Mouse (Mus musculus) ovary, adult 18-20 months (tissue): ENCODE results near the gene Tns3.
"Not testable (repeated sequence)": the region's sequence is repeated elsewhere in the genome, so short reads cannot be mapped to it uniquely, and the experiment has no call there.

Experiments used
- DNase-seq: peaks from one replicate; pipeline ENCODE4 v3.0.0; 2022; ENCODE audit warnings: low spot score, mixed read lengths

Gene Tns3

DNA sequence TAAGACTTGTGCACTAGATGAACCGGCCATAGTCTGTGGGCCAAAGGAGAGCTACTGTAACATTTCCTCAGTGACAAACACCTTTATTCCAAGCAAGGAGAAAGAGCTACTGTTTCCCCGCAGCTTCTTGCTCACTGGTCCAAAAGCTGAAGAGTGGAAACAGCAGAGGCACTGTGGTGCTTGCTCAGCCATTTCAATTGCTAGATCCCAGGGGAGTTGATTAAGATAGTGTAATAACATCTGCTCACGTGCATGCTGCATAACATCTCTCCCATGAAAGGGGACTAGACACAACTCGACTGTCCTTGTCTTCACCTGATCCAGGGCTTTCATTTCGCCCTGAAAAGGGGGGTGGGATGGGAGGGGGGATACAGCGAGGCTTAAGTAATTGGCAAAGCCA, 41.7 kb downstream of the Tns3 start:
- no peak for DNase-seq

DNA sequence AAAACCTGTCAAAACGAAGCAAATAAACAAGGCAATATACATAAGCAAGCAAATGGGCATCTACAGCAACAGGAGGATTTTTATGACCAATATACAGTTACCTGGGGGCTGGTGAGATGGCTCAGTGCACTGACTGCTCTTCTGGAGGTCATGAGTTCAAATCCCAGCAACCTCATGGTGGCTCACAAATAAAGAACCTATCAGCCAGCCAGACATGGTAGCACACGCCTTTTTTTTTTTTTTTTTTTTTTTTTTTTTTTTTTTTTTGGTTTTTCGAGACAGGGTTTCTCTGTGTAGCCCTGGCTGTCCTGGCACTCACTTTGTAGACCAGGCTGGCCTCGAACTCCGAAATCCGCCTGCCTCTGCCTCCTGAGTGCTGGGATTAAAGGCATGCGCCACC, 45.2 kb downstream of the Tns3 start:
- DNase-seq = not testable (repeated sequence)

DNA sequence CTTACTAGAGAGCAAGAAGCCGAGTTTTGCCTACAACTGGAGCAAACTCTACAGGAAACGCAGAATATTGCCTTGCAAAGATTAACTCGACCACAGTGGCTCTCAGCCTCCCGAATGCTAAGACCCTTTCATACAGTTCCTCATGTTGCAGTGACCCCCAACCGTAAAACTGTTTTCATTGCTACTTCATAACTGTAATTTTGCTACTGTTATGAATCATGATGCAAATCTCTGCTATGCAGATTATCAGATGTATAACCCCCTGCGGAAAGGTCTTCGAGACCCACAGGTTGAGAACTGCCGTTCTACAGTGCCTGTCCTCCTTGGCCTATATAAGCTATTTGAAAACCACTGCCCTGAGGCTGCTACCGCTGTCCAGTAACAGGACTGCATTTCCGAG, 46.0 kb downstream of the Tns3 start:
- no peak for DNase-seq

DNA sequence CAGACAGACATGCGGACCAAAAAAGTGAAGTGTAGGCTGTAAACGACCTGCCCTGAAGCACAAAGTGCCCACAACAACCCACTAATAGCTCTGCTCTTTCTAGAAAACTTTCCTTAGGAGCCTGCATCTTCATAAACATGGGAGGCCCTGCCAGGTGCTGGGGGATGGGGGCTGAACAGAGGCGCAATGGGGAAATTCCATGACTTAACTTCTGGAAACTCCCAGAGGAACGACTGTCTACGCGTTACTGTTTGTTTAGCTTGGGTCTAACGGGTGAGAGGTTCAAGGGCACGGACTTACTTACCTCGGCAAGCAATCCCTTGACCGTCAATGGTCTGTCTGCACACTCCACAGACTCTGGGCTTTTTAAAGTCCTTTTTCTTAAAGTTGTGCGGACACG, 48.9 kb downstream of the Tns3 start:
- DNase-seq = no peak

DNA sequence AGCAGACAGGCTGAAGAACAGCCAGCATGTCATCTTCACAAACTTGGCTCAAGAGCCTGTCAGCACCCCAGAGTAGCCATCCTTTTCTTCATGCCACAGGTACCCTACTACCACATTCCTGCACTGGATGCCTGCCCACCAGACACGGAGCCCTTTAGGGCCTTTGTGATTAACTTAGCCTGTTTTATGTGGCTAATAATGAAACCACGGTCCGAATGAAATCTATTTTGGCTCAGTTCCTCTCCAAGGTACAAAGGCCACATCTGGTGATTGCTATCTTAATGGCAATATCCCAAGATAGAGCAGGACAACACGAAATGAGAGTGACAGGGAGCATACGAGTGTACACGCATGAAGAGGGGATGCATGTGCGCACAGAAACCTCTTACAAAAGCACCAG, 53.9 kb downstream of the Tns3 start:
- DNase-seq = no peak

DNA sequence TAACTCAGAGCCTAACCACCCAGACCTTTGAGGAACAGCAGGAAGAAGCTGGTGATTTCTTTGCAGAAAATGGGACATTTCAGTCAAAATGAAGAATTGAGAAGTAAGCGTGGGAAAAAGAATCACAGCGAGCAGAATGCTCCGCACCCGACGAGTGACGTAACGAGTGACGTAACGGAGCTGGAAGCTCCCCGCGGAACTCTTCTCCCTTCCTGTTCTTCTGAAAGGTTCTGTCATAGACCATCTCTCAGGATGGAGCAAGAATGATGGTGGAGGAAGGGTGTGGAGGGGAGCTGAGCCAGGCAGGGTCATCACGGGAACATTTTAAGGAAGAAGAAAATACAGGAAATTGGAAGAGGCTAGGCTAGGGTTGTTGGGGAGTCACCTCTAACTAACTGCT, 54.5 kb downstream of the Tns3 start:
- no peak for DNase-seq

DNA sequence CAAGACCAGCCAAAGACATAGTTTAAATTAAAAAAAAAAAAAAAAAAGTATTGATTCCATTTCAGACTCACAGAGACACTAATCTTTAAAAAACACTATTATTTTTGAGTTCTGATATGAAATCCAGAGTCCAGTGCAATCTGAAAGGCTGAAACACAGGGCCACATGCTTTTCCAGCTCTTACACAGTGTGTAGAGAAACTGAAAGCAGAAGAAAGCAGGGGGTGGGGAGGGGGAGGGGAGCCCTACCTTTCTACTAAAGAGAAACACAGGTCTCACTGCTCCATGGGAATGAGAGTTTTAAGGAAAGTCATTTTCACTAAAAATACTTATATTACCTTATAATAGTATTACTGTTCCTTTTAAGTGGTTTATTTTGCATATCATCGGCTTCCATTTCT, 57.2 kb downstream of the Tns3 start:
- no peak for DNase-seq

DNA sequence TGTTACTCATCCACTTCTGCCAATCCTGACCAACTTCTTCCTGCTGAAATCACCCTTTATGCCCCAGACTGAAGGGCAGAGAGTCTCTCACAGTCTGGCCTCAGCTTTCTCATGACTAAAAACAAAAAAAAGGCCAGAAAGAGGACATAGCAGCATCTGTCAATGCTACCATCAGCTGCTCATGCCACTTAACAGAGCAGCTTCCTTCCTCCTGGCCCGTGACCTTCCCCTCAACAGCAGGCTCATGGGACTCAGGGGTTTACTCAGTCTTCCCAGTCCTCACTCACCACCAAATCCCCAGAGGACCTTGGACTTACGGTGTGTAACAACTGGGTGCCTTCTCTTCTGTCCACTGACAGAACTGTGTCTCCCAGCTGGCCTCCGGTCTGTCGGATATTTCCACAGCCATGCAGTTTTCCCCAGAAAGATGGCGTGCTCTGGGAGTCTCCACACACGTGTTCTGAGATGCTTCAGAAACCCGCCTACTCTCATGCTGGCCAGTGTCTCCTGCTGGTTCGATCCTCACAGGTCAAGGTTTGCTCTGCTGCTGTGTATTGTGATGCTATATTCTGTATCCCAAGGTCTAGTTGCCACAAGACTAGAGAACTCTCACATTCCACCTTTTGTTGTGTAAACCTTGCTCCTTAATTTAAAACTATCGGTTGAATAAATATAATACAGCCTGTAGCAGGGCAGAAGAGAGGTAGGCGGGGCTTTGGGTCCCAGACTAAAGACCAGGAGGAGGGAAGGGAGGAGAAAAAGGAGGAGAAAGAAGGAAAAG, 59.4 kb downstream of the Tns3 start:
- DNase-seq = no peak

DNA sequence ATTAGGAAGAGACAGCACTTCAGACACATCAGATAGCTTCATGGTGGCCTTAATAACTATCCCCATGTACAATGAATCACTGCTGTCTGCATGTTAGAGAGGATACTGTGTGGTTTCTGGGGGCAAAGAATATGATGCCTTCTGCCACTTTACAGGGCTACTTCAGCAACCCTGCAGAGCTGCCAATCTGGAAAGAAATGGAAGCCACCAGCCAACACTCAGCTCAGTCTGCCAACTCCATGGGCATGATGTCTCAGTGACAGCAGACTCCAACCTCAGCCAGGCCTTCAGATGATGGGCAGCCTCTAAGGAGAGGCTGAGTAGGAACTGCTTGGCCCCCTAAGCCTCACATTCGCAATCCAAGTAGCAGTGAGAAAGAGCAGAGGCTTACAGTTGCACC, 61.7 kb downstream of the Tns3 start:
- DNase-seq = no peak

DNA sequence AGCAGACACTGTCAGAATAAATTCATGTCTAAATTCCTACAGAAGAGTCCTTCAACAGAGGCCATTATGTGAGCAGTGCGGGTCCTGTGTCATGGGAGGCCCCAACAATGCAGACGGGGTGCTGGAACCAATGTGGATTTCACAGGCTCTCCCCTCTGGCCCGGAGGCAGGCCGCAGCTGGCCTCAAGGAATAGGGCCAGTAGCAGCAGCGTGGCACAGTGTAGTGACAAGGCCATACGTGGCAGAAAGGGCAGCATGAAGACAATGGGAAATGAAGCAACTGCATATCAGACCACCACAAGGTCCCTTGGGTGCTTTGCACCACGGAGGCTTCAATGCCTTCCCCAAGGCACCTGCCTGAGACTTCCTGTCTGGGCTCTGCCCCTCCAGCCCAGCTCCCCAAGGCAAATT, 62.9 kb downstream of the Tns3 start:
- no peak for DNase-seq

DNA sequence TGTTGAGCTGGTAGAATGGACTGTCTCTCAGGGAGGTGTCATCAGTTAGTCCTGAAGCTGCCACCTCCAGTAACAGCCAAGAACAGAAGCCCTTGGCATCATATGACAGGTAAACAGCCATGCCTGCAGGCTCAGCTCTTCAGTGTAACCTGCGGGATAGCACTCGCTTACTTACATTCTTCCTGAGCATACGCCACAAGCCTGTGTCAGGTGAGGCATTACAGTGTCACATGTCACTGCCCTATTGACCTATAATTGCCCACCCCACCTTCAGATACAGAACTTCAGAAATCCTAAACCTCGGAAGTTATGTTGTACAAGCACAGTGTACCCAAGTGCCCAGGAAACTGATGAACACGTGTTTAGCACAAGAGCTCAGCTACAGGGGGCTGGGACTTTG, 68.7 kb downstream of the Tns3 start:
- no peak for DNase-seq

DNA sequence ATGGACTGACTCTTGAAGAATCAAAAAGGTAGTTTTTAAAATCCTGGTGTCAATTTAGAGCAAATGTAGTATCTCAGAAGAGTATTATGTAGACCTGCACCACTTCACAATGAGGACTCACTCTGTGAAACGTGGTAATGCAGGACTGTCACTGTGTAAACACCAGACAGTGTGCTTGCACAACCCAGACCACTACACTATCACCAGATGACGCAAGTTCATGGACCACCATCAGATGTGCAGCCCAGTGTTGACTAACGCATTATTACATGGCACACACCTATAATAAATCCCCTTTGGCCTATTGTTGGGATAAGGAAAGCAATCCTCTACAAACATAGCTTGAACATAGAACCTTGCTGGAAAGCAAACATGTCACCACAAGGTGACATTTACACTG, 71.2 kb downstream of the Tns3 start:
- no peak for DNase-seq

DNA sequence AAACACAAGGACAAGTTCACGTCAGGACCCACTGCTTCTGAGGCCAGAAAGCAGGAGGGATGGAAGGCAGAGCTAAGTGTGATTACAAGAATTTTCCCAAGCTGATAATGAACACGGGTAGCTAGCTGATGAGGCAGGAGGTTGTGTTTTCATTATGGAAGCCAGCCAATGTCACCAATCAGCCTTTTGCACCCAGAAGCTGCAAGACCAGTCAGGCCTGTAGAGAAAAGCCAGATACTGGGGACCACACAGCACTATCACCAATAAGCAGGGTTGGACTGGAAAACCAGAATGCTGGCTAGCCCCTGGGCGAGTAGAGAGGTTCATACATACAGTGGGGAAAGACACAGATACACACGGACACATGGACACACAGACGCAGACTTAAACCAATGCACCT, 73.1 kb downstream of the Tns3 start:
- DNase-seq = no peak

DNA sequence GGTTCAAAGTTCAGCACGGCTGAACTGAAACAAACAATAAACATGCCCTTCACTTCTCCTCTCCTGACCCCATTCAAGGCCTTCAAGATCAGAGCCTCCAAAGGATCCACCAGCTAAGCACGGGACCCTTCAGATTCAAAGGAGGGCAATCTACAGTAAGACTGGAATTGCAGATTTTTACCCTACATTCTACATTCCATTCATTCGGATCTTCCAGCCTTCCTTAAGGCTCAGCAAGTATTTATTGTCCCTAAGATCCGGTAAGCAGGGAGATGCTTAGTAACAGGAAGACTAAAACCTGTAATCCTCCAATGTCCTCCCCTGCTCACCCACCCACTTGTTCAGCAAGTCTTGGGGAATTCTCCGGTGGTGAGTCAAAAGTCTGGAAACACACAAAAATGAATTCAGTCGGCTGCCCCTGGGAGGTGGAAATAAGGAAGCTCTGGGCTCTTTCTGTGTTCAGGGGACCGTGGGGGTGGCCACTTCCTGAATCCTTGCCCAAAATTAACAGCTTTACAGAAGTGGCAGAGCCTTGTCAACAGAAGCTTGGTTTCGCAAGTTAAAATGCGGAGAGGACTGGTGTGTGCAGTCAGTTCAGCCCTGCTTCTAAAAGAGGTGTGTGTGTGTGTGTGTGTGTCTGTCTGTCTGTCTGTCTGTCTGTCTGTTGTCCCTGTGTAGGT, 75.0 kb downstream of the Tns3 start:
- DNase-seq = no peak

DNA sequence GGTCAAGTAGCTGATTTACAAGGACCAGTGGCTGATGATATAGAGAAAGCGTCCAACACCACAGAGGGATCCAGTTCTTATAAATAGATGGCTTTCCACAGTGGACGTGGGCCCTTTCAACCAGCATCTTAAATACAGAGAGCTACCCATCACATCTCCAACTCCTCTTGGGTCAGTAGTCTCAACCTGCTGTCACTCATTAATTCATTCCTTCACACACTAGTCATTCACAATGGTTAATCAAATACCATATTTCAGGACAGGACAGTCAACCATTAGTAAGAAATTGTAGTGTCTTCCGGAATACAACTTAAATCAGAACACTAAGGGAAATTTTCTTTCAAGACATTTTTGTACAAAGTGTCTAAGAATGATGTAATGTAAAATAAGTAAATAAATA, 76.4 kb downstream of the Tns3 start:
- no peak for DNase-seq

DNA sequence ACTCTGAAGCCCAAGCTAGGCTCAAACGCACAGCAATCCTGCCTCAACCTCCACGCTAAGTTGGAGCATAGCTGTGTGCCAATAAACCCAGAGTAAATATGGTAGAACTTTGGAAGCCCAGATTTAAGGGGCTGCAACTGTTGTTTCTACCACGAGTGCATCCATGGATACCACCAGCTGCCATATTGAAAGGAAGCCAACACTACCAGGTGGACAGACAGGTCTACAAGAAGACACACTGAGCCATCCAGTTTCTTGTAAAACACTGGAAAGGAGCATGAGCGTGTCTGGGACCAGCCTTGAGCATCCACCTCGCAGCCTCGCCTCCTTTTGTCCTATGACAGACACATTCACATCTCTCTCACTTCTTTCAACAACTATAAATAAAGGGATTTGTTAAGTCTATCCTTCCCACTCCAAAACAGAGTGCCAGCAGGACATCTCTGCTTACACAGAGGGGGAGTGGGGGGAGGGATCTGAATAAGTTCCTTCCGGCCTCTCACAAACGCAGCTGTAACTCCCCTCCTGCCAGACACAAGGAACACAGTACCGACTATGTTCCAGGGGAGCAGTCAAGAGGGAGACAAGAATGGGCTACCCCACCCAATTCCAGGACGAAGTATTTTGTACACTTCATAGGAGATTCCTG, 77.2 kb downstream of the Tns3 start:
- DNase-seq = no peak

DNA sequence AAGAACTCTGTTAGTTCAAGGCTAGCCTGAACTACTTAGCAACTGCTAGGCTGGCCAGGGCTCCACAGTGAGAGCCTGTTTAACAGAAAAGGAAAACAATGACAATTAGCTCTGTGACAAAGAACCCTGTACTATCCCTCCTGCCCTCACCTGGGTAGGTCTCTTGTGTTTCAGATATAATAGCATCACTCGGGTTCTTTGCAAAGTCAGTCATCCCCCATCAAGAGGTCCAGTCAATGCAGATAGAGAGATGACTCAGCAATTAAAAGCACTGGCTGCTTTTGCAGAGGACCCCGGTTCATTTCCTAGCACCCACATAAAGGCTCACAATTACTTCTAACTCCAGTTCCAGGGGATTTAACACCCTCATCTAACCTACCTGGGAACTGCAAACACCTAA, 78.0 kb downstream of the Tns3 start:
- no peak for DNase-seq

DNA sequence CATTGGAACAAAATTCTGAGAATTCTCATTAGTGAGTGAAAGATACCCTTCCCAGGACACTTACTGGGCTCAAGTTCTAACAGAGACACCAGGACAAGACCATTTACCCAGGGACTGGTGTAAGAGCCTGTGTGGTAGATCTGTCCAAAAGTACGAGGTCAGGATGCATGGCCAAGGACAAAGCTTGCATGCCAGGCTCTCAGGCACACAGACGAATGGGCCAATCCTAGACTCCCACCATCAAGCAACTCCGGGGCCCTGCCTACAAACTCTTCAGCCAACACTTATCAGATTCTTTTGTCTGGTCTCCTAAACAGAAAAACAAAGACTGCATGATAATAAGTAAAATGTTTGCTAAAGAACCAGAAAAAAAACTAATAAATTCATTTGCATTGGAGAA, 78.6 kb downstream of the Tns3 start:
- no peak for DNase-seq

DNA sequence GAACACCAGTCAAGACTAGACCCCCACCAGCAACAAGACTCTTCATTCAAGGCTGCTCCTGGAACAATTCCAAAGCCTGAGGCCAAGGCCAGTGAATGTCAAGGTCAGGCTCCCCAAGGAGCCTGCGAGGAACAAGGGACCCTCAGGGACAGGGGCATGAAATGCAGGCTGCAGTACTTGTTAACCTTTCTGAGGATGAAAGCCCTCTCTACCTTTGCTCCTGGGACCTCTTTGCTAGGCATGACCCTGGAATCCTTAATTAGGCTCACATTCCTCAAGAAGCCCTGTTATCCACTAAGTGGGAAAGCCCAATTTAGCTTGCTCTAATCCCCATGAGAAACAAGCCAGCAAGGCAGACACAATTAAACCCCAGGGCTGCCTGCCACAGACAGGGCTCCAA, 79.4 kb downstream of the Tns3 start:
- no peak for DNase-seq

DNA sequence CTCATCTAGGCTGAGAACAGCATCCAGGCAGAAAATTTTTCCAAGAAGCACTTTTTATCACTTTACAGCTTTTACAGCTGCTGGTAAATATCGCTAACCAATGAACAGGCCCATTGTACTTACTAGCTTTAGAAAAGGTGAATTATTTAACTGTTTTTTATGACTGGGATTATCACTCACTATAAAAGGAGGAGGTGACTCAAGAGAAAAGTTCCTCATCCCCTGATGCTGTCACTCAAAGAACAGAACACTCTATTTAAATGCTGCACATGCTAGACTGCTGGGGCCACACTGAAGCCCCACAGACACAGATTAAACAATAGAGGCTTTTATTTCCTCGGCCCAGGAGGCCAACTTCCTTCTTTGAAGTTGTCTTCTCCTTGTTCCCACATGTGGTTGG, 80.0 kb downstream of the Tns3 start:
- DNase-seq = no peak

DNA sequence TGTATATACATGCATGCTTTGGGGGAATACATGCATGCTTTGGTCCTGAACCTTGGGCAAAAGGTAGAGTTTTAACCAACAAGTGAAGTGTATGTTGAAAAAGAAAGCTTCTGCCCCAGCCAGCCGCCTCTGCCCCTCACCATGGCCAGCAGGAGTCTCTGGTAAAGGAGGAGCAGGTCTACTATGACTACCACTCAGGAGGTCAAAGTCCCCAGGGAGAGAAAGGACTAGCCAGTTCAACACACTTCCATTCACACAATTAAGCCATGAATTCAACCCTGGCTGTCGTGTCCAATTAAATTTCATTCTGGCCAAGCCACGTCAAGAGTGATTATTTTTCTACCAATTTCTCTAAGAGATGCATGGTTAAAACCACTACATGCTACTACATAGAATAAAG, 81.2 kb downstream of the Tns3 start:
- DNase-seq = no peak

DNA sequence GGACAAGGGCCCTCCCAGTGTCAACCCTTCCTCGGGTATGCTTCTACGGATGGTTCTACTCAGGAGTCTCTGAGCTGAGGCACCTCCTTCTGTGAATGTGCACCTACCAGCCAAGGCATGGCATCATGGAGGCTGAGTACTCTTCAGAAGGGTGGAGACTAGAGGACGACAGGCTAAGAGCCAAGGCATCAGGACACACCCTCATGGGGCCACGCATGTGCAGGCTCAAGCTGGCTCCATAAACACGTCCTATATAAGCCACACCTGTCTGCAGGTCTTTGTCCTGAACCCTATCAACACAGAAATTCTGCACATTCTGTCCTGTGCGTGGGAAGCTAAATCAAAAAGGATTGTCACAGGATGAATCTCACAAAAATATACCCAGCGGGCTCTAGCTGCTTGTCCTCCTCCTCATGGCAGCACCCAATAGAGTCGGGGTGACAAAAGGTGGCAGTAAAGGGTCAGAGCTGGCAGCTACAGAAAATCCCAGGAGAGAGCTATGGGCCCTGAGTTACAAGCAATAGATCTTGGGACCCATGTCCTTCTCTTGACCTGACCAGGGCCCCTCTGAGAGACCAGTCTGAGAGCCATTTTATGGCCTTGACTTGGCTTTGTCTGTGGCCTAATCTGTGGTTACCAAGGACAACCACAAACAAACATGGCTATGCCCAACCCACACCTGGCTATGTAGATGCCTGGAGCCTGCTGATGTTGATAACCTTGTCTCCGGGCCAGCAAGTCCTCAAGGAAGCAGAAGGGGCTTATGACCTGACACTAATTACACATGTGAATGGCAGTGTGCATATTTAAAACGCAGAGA, 82.0 kb downstream of the Tns3 start:
- DNase-seq = no peak

DNA sequence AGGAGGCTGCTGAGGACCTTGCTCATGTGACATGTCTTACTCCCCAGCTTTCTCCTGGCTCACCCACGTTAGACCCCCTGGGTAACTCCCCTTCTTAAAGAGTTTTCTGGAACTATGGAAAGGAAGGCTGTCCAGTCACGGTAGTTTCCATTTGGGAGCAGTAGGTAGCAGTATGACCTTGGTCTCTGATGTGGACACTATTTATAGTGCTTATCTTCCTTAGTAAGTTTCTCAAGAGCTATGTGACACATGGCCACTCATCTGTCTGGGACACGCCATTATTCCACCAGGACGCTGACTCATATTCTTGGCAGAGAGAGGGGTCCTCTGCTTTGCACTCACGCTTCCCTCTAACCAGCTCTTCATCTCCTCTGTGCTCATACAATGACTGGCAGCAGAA, 84.5 kb downstream of the Tns3 start:
- no peak for DNase-seq
